Mouse (Mus musculus) cortical plate, adult 2 months (tissue): Measurements from ENCODE around the gene Tmco3.

Source experiments
- CTCF ChIP-seq: fragments of 200-500 bp; IDR thresholded peaks from 2 replicates; pipeline ENCODE4 v1.5.1; 2011; ENCODE audit warnings: mild to moderate bottlenecking, control low read depth, low read length; ENCODE audit not compliant: insufficient read depth; ENCODE audit errors: extremely low read depth
- POLR2A ChIP-seq: fragments of 200-500 bp; IDR thresholded peaks from 2 replicates; pipeline ENCODE4 v1.6.1; 2011; ENCODE audit warnings: mild to moderate bottlenecking, low read length, control low read depth; ENCODE audit not compliant: insufficient read depth; ENCODE audit errors: extremely low read depth

DNA sequence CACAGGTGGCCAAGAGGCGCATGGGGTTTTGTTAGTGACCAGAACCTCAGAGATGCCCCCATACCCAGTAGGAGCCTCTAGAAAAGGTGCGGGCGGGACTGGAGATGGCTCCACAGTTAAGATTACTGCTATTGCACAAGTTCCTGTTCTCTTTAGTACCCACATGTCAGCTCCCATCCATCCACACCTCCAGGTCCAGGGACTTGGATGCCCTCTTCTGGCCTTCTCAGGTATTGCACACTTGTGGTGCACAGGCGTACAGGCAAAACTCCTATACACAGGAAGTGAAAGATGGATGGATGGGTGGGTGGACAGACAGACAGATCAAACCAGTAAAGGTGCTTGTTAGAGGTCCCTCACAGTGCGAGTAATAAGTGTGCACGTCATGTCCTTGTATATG, 73.9 kb downstream of the Tmco3 start:
- no peak for TF ChIP-seq CTCF
- no peak for TF ChIP-seq POLR2A
